Mouse (Mus musculus) kidney, adult 9 months (tissue): ENCODE measurements around the gene Fgfr1op2.
A peak's percentile ranks its signal among the peaks of the same experiment; 100 is the strongest.
"Not testable (repeated sequence)": the region's sequence is repeated elsewhere in the genome, so short reads cannot be mapped to it uniquely, and the experiment has no call there.

Experiments used
- DNase-seq: peaks from one replicate; pipeline ENCODE4 v3.0.0; 2022

The Fgfr1op2 gene

DNA sequence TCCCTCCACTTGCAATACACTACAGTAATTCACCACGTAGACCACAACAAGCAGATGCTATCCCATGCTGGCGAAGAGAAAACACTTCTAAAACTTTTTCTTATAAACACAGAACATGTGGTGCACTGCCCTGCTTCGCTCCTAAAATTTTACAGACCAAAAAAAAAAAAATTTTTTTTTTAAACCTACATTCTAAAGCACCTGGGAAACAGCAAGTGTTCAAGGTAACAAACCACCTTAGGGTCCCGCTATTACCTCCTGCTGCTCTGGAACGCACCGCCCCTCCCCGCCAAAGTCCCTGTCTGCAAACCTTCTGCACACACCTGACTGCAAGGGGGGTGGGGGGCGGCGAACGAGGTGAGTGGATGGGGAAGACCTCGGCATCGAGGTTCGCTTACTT, at the start of gene Fgfr1op2:
Gene Fgfr1op2, plus strand, starts transcription at position 301 of the 400 bp plus-strand sequence.
- no peak for DNase-seq

DNA sequence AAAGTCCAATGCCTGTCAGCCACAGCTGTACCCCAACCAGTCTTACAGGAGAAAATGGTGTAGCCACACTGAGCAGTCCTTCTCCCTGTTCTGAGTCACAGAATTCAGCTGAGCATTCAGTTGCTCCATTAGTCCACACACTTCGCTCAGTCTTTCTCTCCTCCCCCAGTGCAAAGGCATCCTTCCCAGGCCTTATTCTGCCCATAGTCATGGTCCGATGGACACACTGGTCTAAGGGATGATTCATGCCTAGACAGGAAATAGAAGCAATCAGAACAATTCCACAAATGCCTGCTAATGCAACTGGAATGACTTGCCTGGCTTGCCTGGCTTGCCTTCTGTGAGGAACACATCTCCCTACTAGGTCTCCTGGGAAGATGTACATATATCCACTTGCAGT, 49.5 kb upstream of the Fgfr1op2 start:
- DNase-seq = no peak

DNA sequence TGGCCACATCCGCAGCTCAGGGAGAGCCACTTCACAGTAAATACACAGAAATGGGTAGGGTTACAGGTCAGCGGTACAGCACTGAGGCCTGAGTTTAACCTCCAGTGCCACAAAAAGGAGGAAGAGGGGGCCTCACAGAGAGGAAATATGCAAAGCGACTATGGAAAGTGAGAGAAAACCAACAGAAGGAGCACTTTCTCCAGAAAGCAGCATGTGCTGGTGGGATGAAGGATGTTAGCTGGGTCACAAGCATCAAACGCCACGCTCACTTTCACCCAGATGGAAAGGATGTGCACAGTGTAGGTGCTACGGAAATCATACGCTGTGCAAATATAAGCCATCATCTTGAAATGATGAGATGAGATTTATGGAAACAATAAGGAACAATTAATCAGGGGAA, 46.6 kb upstream of the Fgfr1op2 start:
- DNase-seq = no peak

DNA sequence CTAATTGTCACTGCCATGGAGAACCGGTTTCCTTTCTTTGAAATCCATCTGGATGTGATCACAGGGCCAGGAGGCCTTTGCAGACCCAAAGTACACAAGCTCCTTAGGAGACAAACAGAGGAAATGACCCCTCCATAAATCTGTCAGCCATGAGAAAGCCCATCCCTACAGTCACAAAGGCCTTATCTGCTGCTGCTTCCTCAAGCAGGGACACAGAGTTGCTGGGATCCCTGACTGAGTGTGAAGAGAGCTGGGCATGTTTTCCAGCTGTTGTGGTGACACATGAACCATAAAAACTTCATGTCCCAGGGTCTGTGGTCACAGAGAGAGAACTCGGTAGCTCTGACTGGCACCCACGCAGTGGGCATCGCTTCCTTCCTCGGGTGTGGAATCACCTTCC, 46.2 kb upstream of the Fgfr1op2 start:
- peak; percentile 63 for DNase-seq

DNA sequence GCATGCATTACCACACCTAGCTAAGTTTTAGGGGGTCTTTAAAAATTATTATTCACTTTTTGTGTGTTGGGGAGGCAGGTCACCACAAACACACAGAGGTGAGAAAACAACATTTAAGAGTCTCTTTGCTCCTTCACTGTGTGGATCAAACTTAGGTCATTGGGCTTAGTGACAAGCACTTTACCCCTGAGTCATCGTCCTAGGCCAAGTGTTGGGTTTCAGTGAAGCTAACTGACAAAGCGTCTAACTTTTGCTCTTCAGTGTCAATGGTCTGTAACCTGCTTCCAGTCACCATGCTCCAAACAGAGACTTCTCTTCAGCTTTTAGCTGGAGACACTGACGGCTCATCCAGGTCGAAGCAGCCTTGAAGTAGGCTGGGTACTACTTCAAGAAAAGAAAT, 43.9 kb upstream of the Fgfr1op2 start:
- DNase-seq = no peak

DNA sequence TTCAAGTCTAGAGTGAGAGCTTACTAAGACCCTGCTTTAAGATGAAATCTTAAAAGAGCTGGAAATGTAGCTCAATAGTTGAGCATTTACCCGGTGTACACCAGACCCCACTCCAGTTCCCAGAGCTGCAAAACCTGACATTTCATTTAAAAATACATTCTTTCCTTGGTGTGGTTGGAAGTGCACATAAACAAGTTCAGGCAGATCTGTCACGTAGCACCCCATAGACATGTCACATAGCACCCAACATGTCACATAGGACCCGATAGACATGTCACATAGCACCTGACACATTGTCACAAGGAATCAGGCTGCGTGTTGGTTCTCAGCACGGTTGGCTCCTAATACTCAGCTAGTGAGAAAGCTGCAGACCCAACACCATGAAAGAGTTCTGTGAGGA, 41.5 kb upstream of the Fgfr1op2 start:
- no peak for DNase-seq

DNA sequence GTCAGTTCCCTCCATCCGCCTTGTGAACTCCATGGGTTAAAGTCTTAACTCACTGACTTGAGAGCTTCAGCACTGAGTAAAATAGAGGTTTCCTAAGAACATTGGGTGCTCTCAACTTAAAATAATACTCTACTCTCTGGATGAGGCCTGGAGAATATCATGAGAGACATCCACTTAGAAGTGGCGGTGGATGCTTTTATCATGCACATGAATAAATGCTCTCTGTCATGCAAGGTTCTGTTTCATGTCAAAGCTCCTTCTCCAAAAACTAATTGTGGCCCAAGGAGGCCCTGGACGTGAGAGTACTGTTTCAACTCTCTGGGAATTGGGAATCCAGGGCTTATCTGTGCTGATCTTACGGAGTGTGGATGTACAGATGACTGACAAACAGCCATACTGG, 39.9 kb upstream of the Fgfr1op2 start:
- no peak for DNase-seq

DNA sequence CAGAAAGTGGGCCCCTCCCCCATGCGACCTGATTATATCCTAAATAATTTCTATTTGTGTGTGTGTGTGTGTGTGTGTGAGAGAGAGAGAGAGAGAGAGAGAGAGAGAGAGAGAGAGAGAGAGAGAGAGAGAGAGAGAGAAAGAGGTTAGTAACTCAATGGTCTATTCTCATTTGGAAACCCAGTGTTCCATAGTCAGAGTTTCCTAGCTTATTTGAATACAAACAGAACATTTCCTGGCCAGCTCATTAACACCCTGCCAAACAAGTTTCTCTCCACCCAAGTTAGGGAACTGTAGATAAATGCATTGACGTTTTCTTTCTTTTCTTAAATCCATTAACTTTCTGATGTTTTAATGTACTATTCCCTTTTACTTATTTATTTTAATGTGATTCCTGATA, 38.9 kb upstream of the Fgfr1op2 start:
- DNase-seq = no peak

DNA sequence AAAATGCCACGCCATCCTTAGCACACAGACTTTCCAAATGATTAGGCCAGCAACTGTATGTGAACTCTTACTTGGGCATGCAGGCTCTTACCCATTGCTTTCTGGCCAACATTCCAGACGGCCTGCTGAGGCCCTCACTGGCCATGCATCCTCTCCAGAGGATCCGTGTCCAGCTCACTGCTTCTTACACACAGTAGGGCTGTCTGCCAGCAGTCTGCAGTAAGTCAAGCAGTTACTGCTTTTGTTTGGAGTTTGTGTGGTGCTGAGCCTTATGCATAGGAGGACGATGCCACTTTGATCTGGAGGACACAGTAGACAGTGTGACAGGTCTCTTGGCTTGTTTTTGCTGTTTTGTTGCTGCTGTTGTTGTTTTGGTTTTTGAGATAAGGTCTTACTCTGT, 38.3 kb upstream of the Fgfr1op2 start:
- DNase-seq = no peak

DNA sequence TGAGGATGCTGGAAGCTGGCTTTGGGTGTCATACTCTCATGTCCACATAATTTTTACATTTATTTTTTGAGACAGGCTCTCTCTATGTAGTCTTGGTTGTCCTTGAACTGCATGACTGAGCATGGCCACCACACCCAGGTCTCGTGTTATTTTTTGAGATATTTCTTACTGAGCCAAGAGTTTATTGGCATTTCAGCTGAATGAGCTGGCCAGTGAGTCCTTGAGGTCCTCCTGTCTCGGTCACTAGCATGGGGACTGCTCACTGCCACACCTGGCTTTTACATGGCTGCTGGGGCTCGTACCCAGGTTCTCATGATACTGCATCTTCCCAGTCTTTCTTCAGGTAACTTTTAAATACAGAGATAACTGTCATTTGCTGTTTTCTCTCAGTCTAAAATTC, 36.6 kb upstream of the Fgfr1op2 start:
- no peak for DNase-seq

DNA sequence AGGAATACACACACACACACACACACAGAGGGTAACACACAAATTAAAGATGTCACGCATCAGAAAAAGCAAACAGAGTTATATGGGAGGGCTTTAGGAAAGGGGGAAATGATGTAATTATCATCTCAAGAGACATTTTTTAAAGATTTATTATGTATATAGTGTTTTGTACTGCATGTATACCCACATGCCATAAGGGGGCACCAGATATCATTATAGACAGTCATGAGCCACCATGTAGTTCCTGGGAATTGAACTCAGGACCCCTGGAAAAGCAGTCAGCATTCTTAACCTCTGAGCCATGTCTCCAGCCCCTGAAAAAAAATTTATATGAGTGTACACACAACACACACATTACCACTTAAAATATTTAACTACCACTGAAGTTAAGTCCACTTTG, 32.4 kb upstream of the Fgfr1op2 start:
- DNase-seq = no peak

DNA sequence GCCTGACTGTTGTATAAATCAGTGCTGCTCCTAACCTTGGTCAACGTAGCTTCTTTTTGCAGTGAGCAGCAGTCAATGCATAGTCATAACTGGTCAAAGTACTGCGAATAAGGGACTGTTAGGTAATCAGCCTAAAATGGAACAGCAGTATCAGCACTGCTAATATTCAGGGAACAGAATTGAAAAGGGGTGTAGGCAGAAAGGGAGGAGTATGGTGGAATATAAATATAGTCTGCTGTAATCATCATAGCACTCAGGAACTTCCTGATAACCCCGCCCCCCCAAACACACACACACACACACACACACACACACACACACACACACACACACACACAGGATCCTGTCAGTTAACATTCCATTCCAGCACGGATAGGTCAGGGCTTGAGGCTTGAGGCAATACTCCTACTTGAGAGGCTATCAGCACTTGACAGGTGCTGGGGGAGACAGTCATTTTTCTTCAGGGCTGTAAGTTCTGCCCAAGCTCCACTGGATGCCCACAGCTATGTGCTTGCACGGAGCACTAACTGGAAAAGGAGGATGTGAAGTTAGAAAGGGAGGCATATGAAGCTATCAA, 31.6 kb upstream of the Fgfr1op2 start:
- DNase-seq = no peak

DNA sequence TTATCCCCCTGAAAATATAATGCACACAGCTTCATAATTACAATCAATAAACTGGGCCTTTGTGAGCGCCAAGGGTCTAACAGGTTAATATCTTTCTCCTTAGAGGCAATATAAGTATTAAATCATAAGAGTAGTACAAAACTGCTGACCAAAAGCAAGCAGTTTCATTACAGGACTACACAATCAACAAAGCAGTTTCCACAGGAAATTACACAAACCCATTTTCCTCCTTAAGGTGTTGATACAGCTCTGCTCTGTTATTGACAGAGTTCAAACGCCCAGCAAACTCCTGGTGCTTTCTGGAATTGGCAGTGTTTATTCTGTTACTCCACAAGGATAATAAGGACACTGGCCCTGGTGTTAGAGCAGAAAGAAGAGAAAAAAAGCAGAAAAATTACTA, 26.6 kb upstream of the Fgfr1op2 start:
- no peak for DNase-seq

DNA sequence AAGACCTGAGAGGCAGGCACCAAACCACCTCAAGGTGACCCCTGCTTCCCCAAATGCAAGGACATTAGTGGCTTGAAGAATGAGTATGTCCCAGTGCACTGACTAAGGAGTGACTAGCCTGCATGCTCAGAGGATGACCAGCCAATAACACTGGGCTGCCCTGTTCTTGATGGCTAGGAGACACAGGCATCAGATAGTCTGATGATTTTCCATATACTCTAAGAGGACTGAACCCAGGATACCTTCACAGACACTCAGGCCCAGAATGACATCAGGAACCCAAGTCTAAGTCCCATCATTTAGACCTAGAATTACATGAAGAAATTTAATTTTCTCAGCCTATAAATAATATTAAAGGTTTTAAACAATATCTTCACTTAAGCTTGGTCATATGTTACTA, 25.7 kb upstream of the Fgfr1op2 start:
- DNase-seq = no peak

DNA sequence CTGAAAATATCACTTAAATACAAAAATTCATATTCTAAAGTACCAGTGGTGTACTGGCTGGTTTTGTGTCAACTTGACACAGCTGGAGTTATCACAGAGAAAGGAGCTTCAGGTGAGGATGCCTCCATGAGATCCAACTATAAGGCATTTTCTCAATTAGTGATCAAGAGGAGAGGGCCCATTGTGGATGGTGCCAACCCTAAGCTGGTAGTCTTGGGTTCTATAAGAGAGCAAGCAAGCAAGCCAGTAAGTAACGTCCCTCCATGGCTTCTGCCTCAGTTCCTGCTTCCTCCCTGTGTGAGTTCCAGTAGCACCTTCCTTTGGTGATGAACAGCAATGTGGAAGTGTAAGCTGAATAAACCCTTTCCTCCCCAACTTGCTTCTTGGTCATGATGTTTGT, 14.5 kb upstream of the Fgfr1op2 start:
- DNase-seq = not testable (repeated sequence)

DNA sequence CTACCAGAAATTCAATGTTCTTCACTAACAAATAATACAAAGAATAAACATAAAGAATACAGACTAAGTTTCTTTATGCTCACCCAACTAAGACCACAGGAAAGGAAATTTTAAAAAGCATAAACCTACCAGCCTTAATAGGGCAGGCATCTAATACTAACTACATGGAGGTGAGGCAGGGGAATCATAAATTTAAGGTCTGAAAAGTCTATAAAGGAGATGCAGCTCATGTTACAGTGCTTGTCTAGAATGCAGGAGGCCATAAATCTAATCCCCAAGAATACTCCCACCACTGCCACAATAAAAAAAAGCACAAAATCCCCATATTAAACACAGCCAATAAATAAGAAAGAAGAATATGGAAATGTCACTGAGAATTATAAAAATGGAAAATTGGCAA, 4.9 kb upstream of the Fgfr1op2 start:
- DNase-seq = no peak

DNA sequence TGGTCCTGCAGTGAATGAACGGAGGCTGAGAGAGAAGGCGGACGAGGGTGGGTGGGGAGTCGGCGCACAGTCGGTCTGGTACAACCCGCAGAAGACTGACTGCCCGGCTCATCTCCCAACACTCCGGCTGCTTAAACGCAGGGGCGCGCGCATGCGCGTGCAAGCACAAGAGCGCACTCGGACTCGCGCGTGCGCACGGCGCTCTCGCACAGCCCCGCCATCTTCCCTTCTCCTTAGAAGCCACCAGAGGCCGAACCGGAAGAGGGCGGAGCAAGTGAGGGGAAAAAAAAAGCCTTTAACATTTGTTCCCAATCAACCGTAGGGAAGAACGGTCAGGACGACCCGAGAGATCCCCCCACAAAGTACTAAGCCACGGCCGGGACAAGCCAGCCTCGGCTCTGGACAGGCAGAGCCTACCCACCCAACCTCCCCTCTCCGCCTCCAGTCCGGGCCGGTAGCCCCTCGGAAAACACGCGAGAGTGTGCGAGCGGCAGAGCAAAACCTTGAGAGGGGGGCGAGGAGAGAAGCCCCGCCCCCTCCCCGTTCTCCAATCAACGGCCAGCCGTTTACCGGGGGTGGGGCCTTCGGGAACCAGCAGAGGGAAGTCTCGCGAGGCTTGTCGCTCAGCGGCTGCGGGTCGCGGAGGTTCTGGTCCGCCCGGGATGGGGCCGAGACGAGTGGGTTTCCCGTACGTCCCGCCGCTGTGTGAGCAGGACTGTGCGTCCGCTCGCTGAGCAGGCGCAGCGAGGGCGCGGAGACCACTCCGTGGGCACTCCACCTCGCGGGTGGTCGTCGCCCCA, 507 bp downstream of the Fgfr1op2 start, which contains the start of gene Ints13:
Gene Ints13, minus strand, starts transcription at position 526 of the 800 bp plus-strand sequence.
- peak; percentile 97 for DNase-seq

DNA sequence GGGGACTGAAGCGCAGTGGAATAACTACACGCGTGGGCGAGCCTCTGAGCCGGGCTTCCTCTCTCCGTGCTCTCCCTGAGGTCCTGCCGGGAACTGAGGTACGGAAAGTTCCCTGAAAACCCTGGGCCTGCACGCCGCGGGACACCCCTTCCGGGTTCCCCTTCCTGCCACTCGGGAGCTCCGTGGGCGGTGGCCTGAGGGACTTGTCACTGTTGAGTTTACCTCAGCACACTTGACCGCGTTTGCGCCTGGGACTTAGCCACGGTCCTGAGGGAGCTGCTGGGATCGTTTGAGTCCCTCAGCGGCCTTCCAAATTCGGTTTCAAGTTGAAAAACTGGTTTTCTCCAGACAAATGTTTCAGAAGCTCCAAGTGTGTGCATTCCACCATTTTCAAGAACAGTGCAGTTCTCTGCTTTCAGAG, 1.1 kb downstream of the Fgfr1op2 start:
- DNase-seq = peak; percentile 80

DNA sequence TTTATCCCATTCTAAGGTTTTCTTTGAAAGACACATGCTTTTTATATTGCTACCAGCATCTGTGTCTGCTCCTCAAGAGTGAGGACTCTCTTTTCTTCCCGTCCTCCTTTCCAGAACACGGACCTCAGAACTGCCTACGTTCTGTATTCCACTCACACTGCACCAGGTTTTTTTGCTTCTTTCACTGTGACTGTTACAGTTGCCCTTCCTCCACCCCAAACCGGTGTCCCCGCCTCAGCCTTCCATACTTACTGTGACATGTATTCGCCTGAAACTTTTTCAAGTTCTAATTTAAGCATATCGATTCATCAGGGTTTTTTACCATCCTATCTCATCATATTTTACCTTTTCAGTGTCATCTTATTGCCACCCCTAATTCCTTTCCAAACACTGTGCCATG, 1.6 kb downstream of the Fgfr1op2 start:
- peak; percentile 25 for DNase-seq

DNA sequence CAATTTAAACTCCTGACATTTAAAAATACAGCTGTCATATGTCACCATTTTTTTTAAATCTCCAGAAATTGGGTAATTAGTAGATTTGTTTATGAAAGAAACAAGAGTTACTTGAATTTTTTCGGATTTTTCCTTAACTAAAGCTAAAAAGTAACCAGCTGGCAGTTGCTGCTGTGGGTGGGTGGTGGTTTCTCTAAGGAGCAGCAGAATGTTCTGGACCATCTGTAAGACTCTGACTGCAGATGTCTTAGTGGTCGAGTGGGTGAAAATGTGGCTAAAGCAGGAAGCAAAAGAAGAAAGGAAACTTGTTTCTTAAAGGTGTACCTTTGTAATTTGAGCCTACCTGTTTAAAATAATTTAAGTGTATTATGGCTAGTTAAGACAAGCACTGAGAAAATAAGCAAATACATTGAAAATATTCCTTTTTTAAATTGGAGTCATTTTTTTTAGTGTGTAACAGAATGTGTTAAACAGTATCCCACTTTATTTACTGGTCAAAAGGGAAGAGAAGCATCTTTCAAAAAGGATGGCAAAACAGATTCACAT, 3.5 kb downstream of the Fgfr1op2 start:
- DNase-seq = no peak

DNA sequence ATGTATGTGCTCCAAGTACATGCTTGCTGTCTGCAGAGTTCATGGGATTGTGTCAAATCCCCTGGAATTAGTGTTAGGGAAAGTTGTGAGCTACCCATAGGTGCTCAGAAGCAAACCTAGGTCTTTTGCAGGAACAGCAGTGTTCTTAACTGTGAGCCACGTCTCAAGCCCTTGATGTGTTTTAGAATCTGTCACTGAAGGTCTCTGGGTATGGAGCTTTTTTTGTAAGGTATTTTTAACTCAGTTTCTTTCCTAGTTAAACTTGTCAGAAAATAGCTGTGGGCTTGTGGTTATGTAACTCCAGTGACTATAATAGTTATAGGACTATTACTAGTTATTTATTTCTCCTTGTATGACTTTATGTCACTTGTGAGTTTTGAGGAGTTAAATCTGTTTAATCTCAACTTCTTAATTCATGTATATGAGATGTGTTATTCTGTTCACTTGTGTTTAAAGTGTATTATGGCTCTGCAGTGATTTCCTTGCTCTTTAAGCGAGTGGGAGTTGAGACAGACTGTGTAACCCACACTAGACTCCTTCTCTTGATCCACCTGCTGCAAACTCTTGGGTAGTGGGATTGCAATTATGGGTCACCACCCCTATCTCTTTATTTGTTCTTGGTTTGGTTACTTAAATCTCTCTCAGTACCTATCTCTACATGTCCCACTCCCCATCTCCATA, 6.5 kb downstream of the Fgfr1op2 start:
- no peak for DNase-seq

DNA sequence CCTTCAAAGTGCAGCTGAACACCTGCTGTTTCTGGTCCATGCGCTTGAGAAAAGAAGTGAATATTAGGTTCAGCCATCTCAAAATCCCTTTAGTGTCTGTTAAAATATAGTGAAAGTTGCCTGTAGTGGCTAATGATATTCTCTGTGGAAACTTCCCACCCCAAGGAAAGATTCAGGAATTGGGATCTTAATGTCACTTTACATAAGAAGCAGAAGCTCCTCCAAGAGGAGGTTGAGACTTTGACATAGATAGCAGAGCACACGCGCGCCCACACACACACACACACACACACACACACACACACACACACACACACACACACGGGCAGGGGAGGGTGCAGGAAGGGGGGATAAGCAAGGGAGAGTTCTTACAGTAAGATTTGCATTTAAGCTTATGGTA, 8.1 kb downstream of the Fgfr1op2 start:
- no peak for DNase-seq

DNA sequence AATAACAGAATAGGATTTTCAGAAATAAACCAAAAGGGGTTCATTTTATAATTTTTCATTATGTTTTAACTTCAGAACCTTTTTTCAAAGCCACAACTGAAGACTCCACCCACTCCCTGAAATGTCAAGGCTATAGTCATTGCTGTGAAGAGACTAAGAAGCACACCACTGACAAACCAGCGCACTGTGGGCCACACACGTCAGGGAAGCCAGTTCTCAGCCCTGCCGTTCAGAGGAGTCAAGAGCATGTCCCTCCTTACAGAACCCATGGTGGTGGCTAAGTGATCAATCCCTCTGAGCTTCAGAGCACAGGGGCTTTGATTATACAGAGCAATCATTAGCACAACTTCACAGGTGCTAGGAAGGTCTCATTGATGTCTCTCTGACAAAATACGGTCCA, 25.6 kb downstream of the Fgfr1op2 start:
- DNase-seq = no peak

DNA sequence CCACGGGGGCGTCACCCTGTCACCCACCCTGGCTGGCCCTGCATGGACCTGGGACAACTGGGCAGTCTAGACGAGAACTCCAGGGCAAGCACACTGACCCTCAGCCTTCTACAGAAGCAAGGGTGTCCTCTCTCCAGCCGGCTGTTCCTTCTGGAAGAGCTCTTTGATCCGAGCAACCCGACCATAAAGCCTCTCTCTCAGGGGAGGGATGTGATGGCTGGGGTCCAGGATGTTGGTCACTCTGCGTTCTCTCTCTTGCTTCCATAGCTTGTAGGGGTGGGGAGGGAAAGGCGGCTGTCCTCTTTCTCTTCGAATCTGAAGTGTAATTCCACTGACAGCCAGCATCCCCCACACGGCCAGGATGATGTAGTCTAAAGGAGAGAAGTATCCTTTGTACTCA, 26.6 kb downstream of the Fgfr1op2 start:
- DNase-seq = no peak
